Mouse (Mus musculus): ENCODE measurements around the gene Creb5.

GRCm38 (mm10) chr6:53469204-53469603, 182.1 kb downstream of the Creb5 start:
- no peak for TF ChIP-seq HCFC1 (IDR thresholded peaks at IDR 0.05; ENCODE audit: borderline replicate concordance, insufficient read depth, low read length)
- TF ChIP-seq MAFK (IDR thresholded peaks at IDR 0.05; ENCODE audit: insufficient read depth, low read depth, low read length) = no peak
